Mouse (Mus musculus): ENCODE results near the gene Cenpa. TPM values are rescaled to one million over a fixed set of nuclear protein-coding genes. Genes with fewer than 3 reads are reported as not detected.
"Not testable (repeated sequence)": the region's sequence is repeated elsewhere in the genome, so short reads cannot be mapped to it uniquely, and the experiment has no call there.

The Cenpa gene
- polyA plus RNA-seq, 1 experiment, result 161 TPM

GRCm38 (mm10) chr5:30668637-30669495 lies 2.3 kb downstream of the Cenpa start:
- Histone ChIP-seq H3K36me3 (ENCODE audit: control insufficient read depth, insufficient read depth, low read length) (peaks cover 20% of the 10 kb centered on the region), H3K4me1 (replicated peaks; ENCODE audit: control insufficient read depth, insufficient read depth, low read length) (peaks cover 4% of the 10 kb centered on the region), H3K27me3 (ENCODE audit: control insufficient read depth, insufficient read depth, low read length) (no peaks in the 10 kb centered on the region), H3K4me3 (ENCODE audit: control insufficient read depth, insufficient read depth, low read length) (no peak overlapping the region), H3K27ac (ENCODE audit: control insufficient read depth, insufficient read depth, low read length) (no peak overlapping the region)
- DNase-seq, result no peak
- no peak for TF ChIP-seq CTCF (IDR thresholded peaks at IDR 0.05; ENCODE audit: borderline replicate concordance, control insufficient read depth, extremely low read depth, insufficient read depth, low read length, poor library complexity)
- 97% methylated on average over 9 of the region's 9 CpGs for WGBS

GRCm38 (mm10) chr5:30669496-30669830 lies 2.9 kb downstream of the Cenpa start:
- WGBS, result 95% methylated on average over 3 of the region's 3 CpGs
- no peak overlapping the region for H3K4me3 ChIP-seq (ENCODE audit: control insufficient read depth, insufficient read depth, low read length)
- no peaks in the 10 kb centered on the region for H3K27me3 ChIP-seq (ENCODE audit: control insufficient read depth, insufficient read depth, low read length)
- H3K36me3 ChIP-seq (ENCODE audit: control insufficient read depth, insufficient read depth, low read length), result peaks cover 26% of the 10 kb centered on the region
- DNase-seq, result no peak
- no peak for TF ChIP-seq CTCF (IDR thresholded peaks at IDR 0.05; ENCODE audit: borderline replicate concordance, control insufficient read depth, extremely low read depth, insufficient read depth, low read length, poor library complexity)
- no peak for TF ChIP-seq POLR2A (IDR thresholded peaks at IDR 0.05; ENCODE audit: control insufficient read depth, extremely low read depth, insufficient read depth, low read length, poor library complexity)
- H3K4me1 ChIP-seq (replicated peaks; ENCODE audit: control insufficient read depth, insufficient read depth, low read length), result peaks cover 4% of the 10 kb centered on the region
- no peak overlapping the region for H3K27ac ChIP-seq (ENCODE audit: control insufficient read depth, insufficient read depth, low read length)

DNA sequence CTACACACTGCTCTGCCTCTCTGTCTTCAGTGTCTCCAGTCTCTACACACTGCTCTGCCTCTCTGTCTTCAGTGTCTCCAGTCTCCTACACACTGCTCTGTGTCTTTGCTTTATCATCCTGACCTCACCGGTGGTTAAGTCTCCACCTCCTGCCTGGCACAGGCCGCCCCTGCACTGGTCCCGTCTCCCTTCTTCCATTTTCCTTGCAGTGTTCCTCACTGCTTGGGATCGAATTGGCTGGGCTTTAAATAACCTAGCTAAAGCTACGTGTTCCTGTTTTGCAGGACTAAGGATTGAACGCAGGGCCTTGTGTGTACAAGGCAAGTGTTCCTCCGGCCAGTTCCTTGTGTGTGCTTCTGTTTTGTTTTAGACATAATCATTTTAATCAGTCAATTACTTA lies 3.5 kb downstream of the Cenpa start:
- Histone ChIP-seq H3K27me3 (ENCODE audit: control insufficient read depth, insufficient read depth, low read length) (no peaks in the 10 kb centered on the region), H3K27ac (ENCODE audit: control insufficient read depth, insufficient read depth, low read length) (no peak overlapping the region), H3K36me3 (ENCODE audit: control insufficient read depth, insufficient read depth, low read length) (peaks cover 31% of the 10 kb centered on the region), H3K4me1 (replicated peaks; ENCODE audit: control insufficient read depth, insufficient read depth, low read length) (peaks cover 4% of the 10 kb centered on the region), H3K4me3 (ENCODE audit: control insufficient read depth, insufficient read depth, low read length) (no peak overlapping the region)
- no peak for DNase-seq
- TF ChIP-seq POLR2A (IDR thresholded peaks at IDR 0.05; ENCODE audit: control insufficient read depth, extremely low read depth, insufficient read depth, low read length, poor library complexity) (no peak), CTCF (IDR thresholded peaks at IDR 0.05; ENCODE audit: borderline replicate concordance, control insufficient read depth, extremely low read depth, insufficient read depth, low read length, poor library complexity) (no peak)
- 95% methylated on average over 7 of the region's 7 CpGs for WGBS

GRCm38 (mm10) chr5:30674001-30674400 lies 7.4 kb downstream of the Cenpa start:
- Histone ChIP-seq H3K27me3 (ENCODE audit: control insufficient read depth, insufficient read depth, low read length) (no peaks in the 10 kb centered on the region), H3K4me1 (replicated peaks; ENCODE audit: control insufficient read depth, insufficient read depth, low read length) (no peaks in the 10 kb centered on the region), H3K36me3 (ENCODE audit: control insufficient read depth, insufficient read depth, low read length) (peaks cover 43% of the 10 kb centered on the region), H3K4me3 (ENCODE audit: control insufficient read depth, insufficient read depth, low read length) (no peak overlapping the region), H3K27ac (ENCODE audit: control insufficient read depth, insufficient read depth, low read length) (no peak overlapping the region)
- 97% methylated on average over 7 of the region's 7 CpGs for WGBS
- TF ChIP-seq POLR2A (IDR thresholded peaks at IDR 0.05; ENCODE audit: control insufficient read depth, extremely low read depth, insufficient read depth, low read length, poor library complexity), result no peak
- TF ChIP-seq CTCF (IDR thresholded peaks at IDR 0.05; ENCODE audit: borderline replicate concordance, control insufficient read depth, extremely low read depth, insufficient read depth, low read length, poor library complexity), result no peak
- DNase-seq, result no peak

- DNase-seq, result no peak
- H3K4me3 ChIP-seq (ENCODE audit: control insufficient read depth, insufficient read depth, low read length), result no peak overlapping the region
- TF ChIP-seq POLR2A (IDR thresholded peaks at IDR 0.05; ENCODE audit: control insufficient read depth, extremely low read depth, insufficient read depth, low read length, poor library complexity), result no peak
- no peak for TF ChIP-seq CTCF (IDR thresholded peaks at IDR 0.05; ENCODE audit: borderline replicate concordance, control insufficient read depth, extremely low read depth, insufficient read depth, low read length, poor library complexity)
- peaks cover 42% of the 10 kb centered on the region for H3K36me3 ChIP-seq (ENCODE audit: control insufficient read depth, insufficient read depth, low read length)
- no peaks in the 10 kb centered on the region for H3K4me1 ChIP-seq (replicated peaks; ENCODE audit: control insufficient read depth, insufficient read depth, low read length)
- no peaks in the 10 kb centered on the region for H3K27me3 ChIP-seq (ENCODE audit: control insufficient read depth, insufficient read depth, low read length)
- H3K27ac ChIP-seq (ENCODE audit: control insufficient read depth, insufficient read depth, low read length), result no peak overlapping the region
- 94% methylated on average over 7 of the region's 7 CpGs for WGBS
These were observed 10.2 kb downstream of the Cenpa start for GRCm38 (mm10) chr5:30676800-30677199.

- WGBS, result 98% methylated on average over 3 of the region's 3 CpGs
- not testable (repeated sequence) for H3K27ac ChIP-seq (ENCODE audit: control insufficient read depth, insufficient read depth, low read length); DNase-seq; H3K4me1 ChIP-seq (replicated peaks; ENCODE audit: control insufficient read depth, insufficient read depth, low read length); H3K4me3 ChIP-seq (ENCODE audit: control insufficient read depth, insufficient read depth, low read length); H3K27me3 ChIP-seq (ENCODE audit: control insufficient read depth, insufficient read depth, low read length)
- H3K36me3 ChIP-seq (ENCODE audit: control insufficient read depth, insufficient read depth, low read length), result peaks cover 31% of the 10 kb centered on the region
These were observed 11.5 kb downstream of the Cenpa start for GRCm38 (mm10) chr5:30678069-30678468.

- H3K36me3 ChIP-seq (ENCODE audit: control insufficient read depth, insufficient read depth, low read length), result peaks cover 24% of the 10 kb centered on the region
- H3K4me1 ChIP-seq (replicated peaks; ENCODE audit: control insufficient read depth, insufficient read depth, low read length), result no peaks in the 10 kb centered on the region
- no peaks in the 10 kb centered on the region for H3K27me3 ChIP-seq (ENCODE audit: control insufficient read depth, insufficient read depth, low read length)
- DNase-seq, result no peak
- no peak overlapping the region for H3K4me3 ChIP-seq (ENCODE audit: control insufficient read depth, insufficient read depth, low read length)
- TF ChIP-seq CTCF (IDR thresholded peaks at IDR 0.05; ENCODE audit: borderline replicate concordance, control insufficient read depth, extremely low read depth, insufficient read depth, low read length, poor library complexity) (no peak), POLR2A (IDR thresholded peaks at IDR 0.05; ENCODE audit: control insufficient read depth, extremely low read depth, insufficient read depth, low read length, poor library complexity) (no peak)
- H3K27ac ChIP-seq (ENCODE audit: control insufficient read depth, insufficient read depth, low read length), result no peak overlapping the region
- 98% methylated on average over 4 of the region's 4 CpGs for WGBS
These were observed 12.2 kb downstream of the Cenpa start for GRCm38 (mm10) chr5:30678722-30679296.

Measured in thymus, adult 2 months (tissue).